Mouse (Mus musculus) MEL (cell line): ENCODE measurements around the gene Lad1. TPM values are rescaled to one million over a fixed set of nuclear protein-coding genes. Genes with fewer than 3 reads are reported as not detected.

Source experiments
- DNase-seq: peaks from one replicate; pipeline ENCODE4 v3.0.0; 2011; ENCODE audit warnings: low read depth, low spot score
- H3K27ac ChIP-seq: 2 replicates; pipeline ENCODE4 v1.5.1; 2012; ENCODE audit warnings: low read depth, mild to moderate bottlenecking, control low read depth, low read length, moderate library complexity; ENCODE audit not compliant: control insufficient read depth
- H3K27me3 ChIP-seq, 2 experiments: fragments of 150-350 bp in 1 of 2; sonication (generic) in 1 of 2; 2 replicates each; pipeline ENCODE4 v1.6.1; 2012; ENCODE audit warnings: low read length in 2 of 2, mild to moderate bottlenecking in 2 of 2, improper control_type of control experiment in 1 of 2, moderate library complexity in 1 of 2; ENCODE audit not compliant: insufficient read depth in 2 of 2, control insufficient read depth in 1 of 2
- H3K36me3 ChIP-seq, 2 experiments: 2 replicates each; pipeline ENCODE4 v1.6.1; 2012 to 2014; ENCODE audit warnings: low read length in 2 of 2, improper control_type of control experiment in 1 of 2, inconsistent platforms in 1 of 2, mild to moderate bottlenecking in 1 of 2; ENCODE audit not compliant: insufficient read depth in 2 of 2, control insufficient read depth in 1 of 2
- H3K4me1 ChIP-seq, 2 experiments: fragments of 150-350 bp in 1 of 2; sonication (generic) in 1 of 2; 2 replicates each; pipeline ENCODE4 v1.6.1; 2012; ENCODE audit warnings: low read length in 2 of 2, improper control_type of control experiment in 1 of 2, mild to moderate bottlenecking in 1 of 2; ENCODE audit not compliant: insufficient read depth in 2 of 2, control insufficient read depth in 1 of 2
- H3K4me3 ChIP-seq, 2 experiments: fragments of 150-350 bp in 1 of 2; sonication (generic) in 1 of 2; 2 replicates each; pipeline ENCODE4 v1.5.1; 2012; ENCODE audit warnings: low read depth in 2 of 2, low read length in 2 of 2, mild to moderate bottlenecking in 2 of 2, moderate library complexity in 2 of 2, control low read depth in 1 of 2, improper control_type of control experiment in 1 of 2; ENCODE audit not compliant: control insufficient read depth in 1 of 2, insufficient read depth in 1 of 2
- H3K79me2 ChIP-seq: 2 replicates; pipeline ENCODE4 v1.6.1; 2012; ENCODE audit warnings: mild to moderate bottlenecking, low read length, moderate library complexity; ENCODE audit not compliant: control insufficient read depth, poor library complexity, insufficient read depth
- H3K9ac ChIP-seq: 2 replicates; pipeline ENCODE4 v1.6.1; 2012; ENCODE audit warnings: low read depth, mild to moderate bottlenecking, control low read depth, low read length, moderate library complexity; ENCODE audit not compliant: control insufficient read depth, poor library complexity, severe bottlenecking
- H3K9me3 ChIP-seq: fragments of 150-350 bp; sonication (generic); replicated peaks from 2 replicates; pipeline ENCODE4 v1.6.1; 2012; ENCODE audit warnings: mild to moderate bottlenecking, low read length, improper control_type of control experiment, moderate library complexity; ENCODE audit not compliant: insufficient read depth
- CHD1 ChIP-seq: IDR thresholded peaks from 2 replicates; pipeline ENCODE4 v1.6.1; 2012; ENCODE audit warnings: low read depth, mild to moderate bottlenecking, inconsistent platforms, low read length, improper control_type of control experiment
- E2F4 ChIP-seq: IDR thresholded peaks from 2 replicates; pipeline ENCODE4 v1.6.1; 2011; ENCODE audit warnings: low read depth, low read length, improper control_type of control experiment, borderline replicate concordance
- ELF1 ChIP-seq: IDR thresholded peaks from 2 replicates; pipeline ENCODE4 v1.6.1; 2014; ENCODE audit warnings: low read depth, mild to moderate bottlenecking, inconsistent platforms, low read length, improper control_type of control experiment, moderate library complexity
- ETS1 ChIP-seq: IDR thresholded peaks from 2 replicates; pipeline ENCODE4 v1.6.1; 2012; ENCODE audit warnings: low read depth, mild to moderate bottlenecking, inconsistent platforms, low read length, improper control_type of control experiment, moderate library complexity
- JUND ChIP-seq: IDR thresholded peaks from 2 replicates; pipeline ENCODE4 v1.6.1; 2011; ENCODE audit warnings: low read depth, mild to moderate bottlenecking, improper control_type of control experiment, low read length
- KAT2A ChIP-seq: conservative IDR thresholded peaks from 2 replicates; pipeline ENCODE4 v1.6.1; 2012; ENCODE audit warnings: low read depth, low read length, improper control_type of control experiment, inconsistent platforms
- MAFK ChIP-seq: IDR thresholded peaks from 2 replicates; pipeline ENCODE4 v1.6.1; 2011; ENCODE audit warnings: low read depth, mild to moderate bottlenecking, low read length, improper control_type of control experiment, borderline replicate concordance
- MAX ChIP-seq: IDR thresholded peaks from 2 replicates; pipeline ENCODE4 v1.6.1; 2011; ENCODE audit warnings: low read length, improper control_type of control experiment
- MXI1 ChIP-seq: IDR thresholded peaks from 2 replicates; pipeline ENCODE4 v1.6.1; 2011; ENCODE audit warnings: mild to moderate bottlenecking, low read depth, low read length, improper control_type of control experiment
- NRF1 ChIP-seq: IDR thresholded peaks from 2 replicates; pipeline ENCODE4 v1.6.1; 2014; ENCODE audit warnings: low read depth, mild to moderate bottlenecking, inconsistent platforms, low read length, improper control_type of control experiment, moderate library complexity; ENCODE audit not compliant: poor library complexity, insufficient read depth, severe bottlenecking
- POLR2A ChIP-seq, 2 experiments: IDR thresholded peaks; 2 replicates each; pipeline ENCODE4 v1.6.1; 2011 to 2012; ENCODE audit warnings: low read length in 2 of 2, mild to moderate bottlenecking in 2 of 2, control low read depth in 1 of 2, improper control_type of control experiment in 1 of 2, low read depth in 1 of 2, moderate library complexity in 1 of 2; ENCODE audit not compliant: control insufficient read depth in 1 of 2, insufficient read depth in 1 of 2, poor library complexity in 1 of 2
- POLR2AphosphoS2 ChIP-seq: IDR thresholded peaks from 2 replicates; pipeline ENCODE4 v1.6.1; 2011; ENCODE audit warnings: low read length, improper control_type of control experiment
- RAD21 ChIP-seq: IDR thresholded peaks from 2 replicates; pipeline ENCODE4 v1.6.1; 2011; ENCODE audit warnings: mild to moderate bottlenecking, low read depth, low read length, improper control_type of control experiment
- SMC3 ChIP-seq: IDR thresholded peaks from 2 replicates; pipeline ENCODE4 v1.6.1; 2011; ENCODE audit warnings: low read depth, low read length, improper control_type of control experiment
- TBP ChIP-seq: IDR thresholded peaks from 2 replicates; pipeline ENCODE4 v1.8.0; 2011; ENCODE audit warnings: low read depth, low read length, improper control_type of control experiment
- UBTF ChIP-seq: IDR thresholded peaks from 2 replicates; pipeline ENCODE4 v1.6.1; 2012; ENCODE audit warnings: low read depth, mild to moderate bottlenecking, inconsistent platforms, low read length, improper control_type of control experiment, moderate library complexity, borderline replicate concordance; ENCODE audit not compliant: insufficient read depth
- USF2 ChIP-seq, 2 experiments: IDR thresholded peaks; 2 replicates each; pipeline ENCODE4 v1.6.1; 2011 to 2012; ENCODE audit warnings: improper control_type of control experiment in 2 of 2, low read length in 2 of 2, borderline replicate concordance in 1 of 2, inconsistent platforms in 1 of 2, low read depth in 1 of 2, mild to moderate bottlenecking in 1 of 2; ENCODE audit not compliant: insufficient read depth in 1 of 2
- polyA plus RNA-seq, 2 experiments: library from polyadenylated mRNA; stranded (reverse) in 1 of 2; unstranded in 1 of 2; fragments of >175 nt in 1 of 2; fragments of >200 nt in 1 of 2; gene quantifications; 2 replicates each; pipeline versions ENCODE4 v1.2.1 to v1.2.4; 2012; ENCODE audit warnings: low replicate concordance in 2 of 2, low read depth in 1 of 2; ENCODE audit not compliant: insufficient read length in 2 of 2, insufficient read depth in 1 of 2, missing spikeins in 1 of 2
- total RNA-seq: library from RNA; depleted of rRNA; stranded (reverse); fragments of 300-350 nt; gene quantifications from 2 replicates; pipeline ENCODE4 v1.2.3, GENCODE M21; 2012; rRNA removed

Gene Lad1
- not detected in 2 replicates for total RNA-seq
- not detected for polyA plus RNA-seq

- DNase-seq, result no peak
- no peak within 1 kb of the TSS for H3K27ac ChIP-seq
- H3K9ac ChIP-seq, result no peak within 1 kb of the TSS
- TF ChIP-seq MXI1, result no peak
- TF ChIP-seq JUND, result no peak
- TF ChIP-seq ELF1, result no peak
- TF ChIP-seq KAT2A, result no peak
- TF ChIP-seq UBTF, result no peak
- TF ChIP-seq ETS1, result no peak
- no peak for TF ChIP-seq MAX
- TF ChIP-seq E2F4, result no peak
- no peak for TF ChIP-seq CHD1
- no peak for TF ChIP-seq RAD21
- TF ChIP-seq POLR2AphosphoS2, result no peak
- TF ChIP-seq USF2 (IDR thresholded peaks at IDR 0.05; ENCODE audit: borderline replicate concordance in 1 of 2, insufficient read depth in 1 of 2, low read depth in 1 of 2, low read length in 2 of 2), result no peak
- TF ChIP-seq SMC3, result no peak
- TF ChIP-seq TBP, result no peak
- no peak for TF ChIP-seq MAFK
- TF ChIP-seq NRF1, result no peak
- TF ChIP-seq, all 39 proteins: peak for 0
- Histone ChIP-seq H3K27me3 (peaks cover 9 to 39% of the 10 kb centered on the region in 2 experiments), H3K4me3 (no peak within 1 kb of the TSS), H3K36me3 (no peaks in the 10 kb centered on the region), H3K79me2 (no peaks in the 10 kb centered on the region), H3K4me1 (no peaks in the 10 kb centered on the region), H3K9me3 (no peaks in the 10 kb centered on the region)
Observed at GRCm38 (mm10) chr1:135818481-135819086, at the start of gene Lad1. Lad1 (plus strand) TSS chr1:135818598.

GRCm38 (mm10) chr1:135770237-135770636, 48.2 kb upstream of the Lad1 start:
- TF ChIP-seq KAT2A, result no peak
- TF ChIP-seq TBP, result no peak
- no peak for TF ChIP-seq POLR2A (IDR thresholded peaks at IDR 0.05; ENCODE audit: control insufficient read depth in 1 of 2, insufficient read depth in 1 of 2, low read depth in 1 of 2, low read length in 2 of 2, poor library complexity in 1 of 2)
- no peak for TF ChIP-seq SMC3
- TF ChIP-seq MAX, result no peak
- TF ChIP-seq NRF1, result no peak
- TF ChIP-seq, all 39 proteins: peak for 0
- Histone ChIP-seq H3K9ac (no peak overlapping the region), H3K27me3 (no peaks in the 10 kb centered on the region; a peak in 2 of 4 replicates), H3K4me1 (peaks cover 10 to 23% of the 10 kb centered on the region in 2 experiments), H3K36me3 (peaks cover 0 to 15% of the 10 kb centered on the region in 2 experiments; a peak in 2 of 4 replicates), H3K27ac (no peak overlapping the region), H3K9me3 (no peaks in the 10 kb centered on the region), H3K4me3 (no peak overlapping the region), H3K79me2 (peaks cover 8% of the 10 kb centered on the region)
- no peak for DNase-seq
